Mouse (Mus musculus) heart, embryonic 14.5 days (tissue): ENCODE results near the gene Rere. TPM values are rescaled to one million over a fixed set of nuclear protein-coding genes. Genes with fewer than 3 reads are reported as not detected.

Experiments
- ATAC-seq: fragments of 200-750 bp; cut with Nextera tagmentation; 2 replicates; pipeline ENCODE4 v1.8.0; 2017; ENCODE audit warnings: low read depth, moderate TSS enrichment; ENCODE audit not compliant: insufficient number of reproducible peaks, insufficient read depth, low FRiP score
- H3K27ac ChIP-seq, 2 experiments: fragments of 200-500 bp in 1 of 2; fragments of 300-500 bp in 1 of 2; sonication (generic) in 1 of 2; replicated peaks in 1 of 2; 2 replicates each; pipeline ENCODE4 v1.5.1; 2012 to 2014; ENCODE audit warnings: low read depth in 2 of 2, low read length in 2 of 2, control low read depth in 1 of 2, mild to moderate bottlenecking in 1 of 2, mixed read lengths in 1 of 2; ENCODE audit not compliant: control insufficient read depth in 1 of 2, insufficient read depth in 1 of 2
- H3K27me3 ChIP-seq: fragments of 300-500 bp; sonication (generic); 2 replicates; pipeline ENCODE4 v1.6.1; 2014; ENCODE audit warnings: mild to moderate bottlenecking, low read length, control low read depth; ENCODE audit not compliant: control insufficient read depth, insufficient read depth
- H3K36me3 ChIP-seq: fragments of 300-500 bp; sonication (generic); 2 replicates; pipeline ENCODE4 v1.6.1; 2014; ENCODE audit warnings: mild to moderate bottlenecking, control low read depth, low read length, mixed read lengths; ENCODE audit not compliant: control insufficient read depth, insufficient read depth
- H3K4me1 ChIP-seq, 2 experiments: fragments of 200-500 bp in 1 of 2; fragments of 300-500 bp in 1 of 2; sonication (generic) in 1 of 2; 2 replicates each; pipeline ENCODE4 v1.6.1; 2012 to 2014; ENCODE audit warnings: low read length in 2 of 2, control low read depth in 1 of 2, mixed read lengths in 1 of 2; ENCODE audit not compliant: control insufficient read depth in 2 of 2, insufficient read depth in 2 of 2
- H3K4me2 ChIP-seq: fragments of 300-500 bp; sonication (generic); 2 replicates; pipeline ENCODE4 v1.6.1; 2014; ENCODE audit warnings: mild to moderate bottlenecking, low read length
- H3K4me3 ChIP-seq, 2 experiments: fragments of 200-500 bp in 1 of 2; fragments of 300-500 bp in 1 of 2; sonication (generic) in 1 of 2; 2 replicates each; pipeline ENCODE4 v1.5.1; 2012 to 2014; ENCODE audit warnings: low read length in 2 of 2, mild to moderate bottlenecking in 2 of 2, control low read depth in 1 of 2, low read depth in 1 of 2, moderate library complexity in 1 of 2; ENCODE audit not compliant: control insufficient read depth in 1 of 2, insufficient read depth in 1 of 2
- H3K9ac ChIP-seq: fragments of 300-500 bp; sonication (generic); 2 replicates; pipeline ENCODE4 v1.6.1; 2014; ENCODE audit warnings: mild to moderate bottlenecking, low read length
- H3K9me3 ChIP-seq: fragments of 300-500 bp; sonication (generic); 2 replicates; pipeline ENCODE4 v1.6.1; 2016; ENCODE audit warnings: low read length, control low read depth; ENCODE audit not compliant: control insufficient read depth
- WGBS: fragments of 180-500 bp; shearing (Covaris S2); extraction: QIAGEN DNeasy Blood & Tissue Kit; methylation state at CpG from one replicate; pipeline ENCODE4 v1.1.7; 2014; 5-methylcytosine and 5-hydroxymethylcytosine counted together
- polyA plus RNA-seq: library from polyadenylated mRNA; unstranded; fragments of >200 nt; fragmentation: Nextera tagmentation; extraction: Ambion mirVana; gene quantifications from 2 replicates; pipeline ENCODE4 v1.2.1, GENCODE M21; 2014

Gene Rere
- polyA plus RNA-seq, 1 experiment from 2014 or later = 28.5 TPM

DNA sequence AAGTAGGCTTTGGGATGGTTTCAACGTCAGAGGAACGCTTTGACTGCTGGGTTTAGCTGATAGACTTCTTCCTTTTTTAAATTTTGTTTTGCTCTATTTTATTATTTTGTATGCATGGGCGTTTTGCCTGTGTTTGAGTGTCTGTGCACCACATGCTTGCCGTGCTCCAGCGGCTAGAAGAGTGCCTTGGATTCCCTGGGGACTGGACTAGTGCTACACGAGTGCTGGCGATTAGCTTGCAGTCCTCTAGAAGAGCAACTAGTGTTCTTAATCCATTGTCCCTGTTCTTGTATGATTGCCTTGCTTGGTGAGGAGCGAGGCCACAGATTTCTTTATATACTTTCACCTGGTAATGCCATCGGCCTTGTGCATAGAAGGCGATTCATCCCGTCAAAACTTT is 122.5 kb downstream of the Rere start:
- Histone ChIP-seq H3K4me1 (peaks cover 32 to 72% of the 10 kb centered on the region in 2 experiments), H3K27ac (no peak overlapping the region)
- 41% methylated on average over 11 of the region's 11 CpGs for WGBS

GRCm38 (mm10) chr4:150404583-150404982 is 123.1 kb downstream of the Rere start:
- Histone ChIP-seq H3K36me3 (peaks cover 10% of the 10 kb centered on the region; the same call in 1 of the 2 replicates), H3K4me1 (peaks cover 32 to 69% of the 10 kb centered on the region in 2 experiments), H3K4me2 (no peak overlapping the region), H3K27ac (0 out of 4 replicates have a peak overlapping the region, but pooled peaks of 1 of the 2 experiments have one; percentile 20), H3K27me3 (no peaks in the 10 kb centered on the region), H3K9me3 (no peaks in the 10 kb centered on the region), H3K9ac (0 out of 2 replicates have a peak overlapping the region, but pooled peaks have one; percentile 7), H3K4me3 (no peak overlapping the region)
- no peak for ATAC-seq
- WGBS = 27% methylated on average over 6 of the region's 6 CpGs

More for the DNA sequence above, 122.5 kb downstream of the Rere start:
- H3K36me3 ChIP-seq = peaks cover 10% of the 10 kb centered on the region; the same call in 1 of the 2 replicates
- H3K27me3 ChIP-seq = no peaks in the 10 kb centered on the region
- no peaks in the 10 kb centered on the region for H3K9me3 ChIP-seq
- no peak for ATAC-seq
- H3K9ac ChIP-seq = no peak overlapping the region
- H3K4me2 ChIP-seq = no peak overlapping the region
- no peak overlapping the region for H3K4me3 ChIP-seq

- H3K4me2 ChIP-seq = peak overlapping the region; percentile 50
- peaks cover 29 to 58% of the 10 kb centered on the region in 2 experiments for H3K4me1 ChIP-seq
- H3K4me3 ChIP-seq = no peak overlapping the region
- ATAC-seq = no peak
- no peaks in the 10 kb centered on the region for H3K9me3 ChIP-seq
- no peaks in the 10 kb centered on the region for H3K27me3 ChIP-seq
- no peak overlapping the region for H3K27ac ChIP-seq
- H3K9ac ChIP-seq = no peak overlapping the region
- H3K36me3 ChIP-seq = peaks cover 10% of the 10 kb centered on the region; the same call in 1 of the 2 replicates
- 40% methylated on average over 5 of the region's 5 CpGs for WGBS
Measured at GRCm38 (mm10) chr4:150405786-150406185, 124.3 kb downstream of the Rere start.

DNA sequence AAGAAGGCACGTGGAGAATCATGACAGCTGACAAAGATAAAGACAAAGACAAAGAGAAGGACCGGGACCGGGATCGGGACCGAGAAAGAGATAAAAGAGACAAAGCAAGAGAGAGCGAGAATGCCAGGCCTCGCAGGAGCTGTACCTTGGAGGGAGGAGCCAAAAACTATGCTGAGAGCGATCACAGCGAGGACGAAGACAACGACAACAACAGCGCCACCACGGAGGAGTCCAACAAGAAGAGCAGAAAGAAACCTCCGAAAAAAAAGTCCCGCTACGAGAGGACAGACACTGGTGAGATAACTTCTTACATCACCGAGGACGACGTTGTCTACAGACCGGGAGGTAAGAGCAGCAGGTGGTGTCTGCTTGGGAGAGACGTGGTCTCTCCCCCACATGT is 124.9 kb downstream of the Rere start:
- H3K4me3 ChIP-seq = no peak overlapping the region; a peak in 1 of 4 replicates
- ATAC-seq = no peak
- no peaks in the 10 kb centered on the region for H3K27me3 ChIP-seq
- H3K4me2 ChIP-seq = peak overlapping the region; percentile 50
- WGBS = 13% methylated on average over 21 of the region's 21 CpGs
- 0 out of 2 replicates have a peak overlapping the region, but pooled peaks have one; percentile 10 for H3K9ac ChIP-seq
- no peaks in the 10 kb centered on the region for H3K9me3 ChIP-seq
- no peak overlapping the region for H3K27ac ChIP-seq
- H3K36me3 ChIP-seq = peaks cover 10% of the 10 kb centered on the region; the same call in 1 of the 2 replicates
- H3K4me1 ChIP-seq = peaks cover 25 to 53% of the 10 kb centered on the region in 2 experiments

- Histone ChIP-seq H3K4me1 (peaks cover 23 to 48% of the 10 kb centered on the region in 2 experiments), H3K27ac (no peak overlapping the region), H3K9me3 (no peaks in the 10 kb centered on the region), H3K4me3 (no peak overlapping the region), H3K4me2 (peak overlapping the region; percentile 50), H3K9ac (0 out of 2 replicates have a peak overlapping the region, but pooled peaks have one; percentile 10), H3K27me3 (no peaks in the 10 kb centered on the region), H3K36me3 (peaks cover 10% of the 10 kb centered on the region; the same call in 1 of the 2 replicates)
- 66% methylated on average over 6 of the region's 6 CpGs for WGBS
- ATAC-seq = no peak
Measured at GRCm38 (mm10) chr4:150406821-150407220, 125.4 kb downstream of the Rere start.

- Histone ChIP-seq H3K4me3 (no peak overlapping the region), H3K9me3 (no peaks in the 10 kb centered on the region), H3K27me3 (no peaks in the 10 kb centered on the region), H3K4me1 (peaks cover 2 to 23% of the 10 kb centered on the region in 2 experiments; a peak in 3 of 4 replicates), H3K4me2 (no peak overlapping the region), H3K9ac (no peak overlapping the region), H3K36me3 (peaks cover 6% of the 10 kb centered on the region; the same call in 1 of the 2 replicates), H3K27ac (no peak overlapping the region)
- WGBS = 66% methylated on average over 5 of the region's 5 CpGs
- no peak for ATAC-seq
Measured at GRCm38 (mm10) chr4:150414296-150414695, 132.8 kb downstream of the Rere start.

GRCm38 (mm10) chr4:150414759-150415158 is 133.3 kb downstream of the Rere start:
- no peak overlapping the region for H3K9ac ChIP-seq
- 80% methylated on average over 1 of the region's 1 CpGs for WGBS
- no peaks in the 10 kb centered on the region for H3K27me3 ChIP-seq
- no peak for ATAC-seq
- H3K9me3 ChIP-seq = no peaks in the 10 kb centered on the region
- no peak overlapping the region for H3K4me3 ChIP-seq
- peaks cover 6% of the 10 kb centered on the region; the same call in 1 of the 2 replicates for H3K36me3 ChIP-seq
- H3K4me1 ChIP-seq = peaks cover 2 to 23% of the 10 kb centered on the region in 2 experiments; a peak in 3 of 4 replicates
- H3K4me2 ChIP-seq = no peak overlapping the region
- no peak overlapping the region for H3K27ac ChIP-seq
